Mouse (Mus musculus) embryonic facial prominence, embryonic 11.5 days (tissue): Measurements from ENCODE around the gene Gga2. TPM values are rescaled to one million over a fixed set of nuclear protein-coding genes. Genes with fewer than 3 reads are reported as not detected.
A peak's percentile ranks its signal among the peaks of the same experiment; 100 is the strongest.

Source experiments
- ATAC-seq: fragments of 200-750 bp; cut with Nextera tagmentation; replicated peaks from 2 replicates; pipeline ENCODE4 v1.8.0; 2017; ENCODE audit warnings: low read depth; ENCODE audit not compliant: insufficient number of reproducible peaks, low FRiP score, low TSS enrichment
- DNase-seq: peaks from one replicate; pipeline ENCODE4 v3.0.0-alpha.2; 2015; ENCODE audit warnings: low spot score
- H3K27ac ChIP-seq: fragments of 300-500 bp; sonication (generic); replicated peaks from 2 replicates; pipeline ENCODE4 v1.5.1; 2014; ENCODE audit warnings: mild to moderate bottlenecking, low read depth, low read length, control low read depth
- H3K27me3 ChIP-seq: fragments of 300-500 bp; sonication (generic); 2 replicates; pipeline ENCODE4 v1.6.1; 2014; ENCODE audit warnings: mild to moderate bottlenecking, low read length, moderate library complexity, mixed read lengths; ENCODE audit not compliant: control insufficient read depth, insufficient read depth
- H3K36me3 ChIP-seq: fragments of 300-500 bp; sonication (generic); replicated peaks from 2 replicates; pipeline ENCODE4 v1.6.1; 2014; ENCODE audit warnings: low read depth, mild to moderate bottlenecking, low read length, moderate library complexity, mixed read lengths; ENCODE audit not compliant: control insufficient read depth, insufficient read depth
- H3K4me1 ChIP-seq: fragments of 300-500 bp; sonication (generic); 2 replicates; pipeline ENCODE4 v1.6.1; 2014; ENCODE audit warnings: low read length, mixed read lengths; ENCODE audit not compliant: control insufficient read depth, insufficient read depth
- H3K4me2 ChIP-seq: fragments of 300-500 bp; sonication (generic); 2 replicates; pipeline ENCODE4 v1.6.1; 2014; ENCODE audit warnings: low read depth, mild to moderate bottlenecking, control low read depth, low read length, moderate library complexity
- H3K4me3 ChIP-seq: fragments of 300-500 bp; sonication (generic); 2 replicates; pipeline ENCODE4 v1.5.1; 2014; ENCODE audit warnings: low read depth, low read length, control low read depth
- H3K9ac ChIP-seq: fragments of 300-500 bp; sonication (generic); replicated peaks from 2 replicates; pipeline ENCODE4 v1.6.1; 2014; ENCODE audit warnings: mild to moderate bottlenecking, control low read depth, low read length
- H3K9me3 ChIP-seq: fragments of 300-500 bp; sonication (generic); replicated peaks from 2 replicates; pipeline ENCODE4 v1.6.1; 2016; ENCODE audit warnings: mild to moderate bottlenecking, low read length, inconsistent platforms, mixed read lengths; ENCODE audit not compliant: control insufficient read depth
- WGBS: fragments of 180-500 bp; shearing (Covaris S2); extraction: QIAGEN DNeasy Blood & Tissue Kit; methylation state at CpG from one replicate; pipeline ENCODE4 v1.1.7; 2014; 5-methylcytosine and 5-hydroxymethylcytosine counted together
- polyA plus RNA-seq: library from polyadenylated mRNA; unstranded; fragments of >200 nt; fragmentation: Nextera tagmentation; extraction: Ambion mirVana; gene quantifications from 2 replicates; pipeline ENCODE4 v1.2.1, GENCODE M21; 2014

The Gga2 gene
- polyA plus RNA-seq, 1 experiment from 2014 or later, result 80.9 TPM

- H3K36me3 ChIP-seq, result peaks cover 3% of the 10 kb centered on the region
- no peaks in the 10 kb centered on the region for H3K27me3 ChIP-seq
- H3K27ac ChIP-seq, result no peak overlapping the region
- H3K4me3 ChIP-seq, result no peak overlapping the region
- no peak overlapping the region for H3K4me2 ChIP-seq
- 85% methylated on average over 5 of the region's 5 CpGs for WGBS
- DNase-seq (no peak), ATAC-seq (no peak)
- H3K4me1 ChIP-seq, result no peaks in the 10 kb centered on the region
- H3K9me3 ChIP-seq, result no peaks in the 10 kb centered on the region
- H3K9ac ChIP-seq, result no peak overlapping the region
These were observed 25.1 kb downstream of the Gga2 start for GRCm38 (mm10) chr7:121995961-121996360.

GRCm38 (mm10) chr7:121981307-121981871, 39.6 kb downstream of the Gga2 start, which contains the start of gene Cog7:
Gene Cog7, minus strand, starts transcription at chr7:121981711.
- H3K27ac ChIP-seq, result no peak within 1 kb of the TSS
- peak within 1 kb of the TSS; percentile 80 for H3K4me3 ChIP-seq
- ATAC-seq, result peak; percentile 83
- peak within 1 kb of the TSS; percentile 51 for H3K4me2 ChIP-seq
- H3K27me3 ChIP-seq, result no peaks in the 10 kb centered on the region
- no peaks in the 10 kb centered on the region for H3K9me3 ChIP-seq
- no peaks in the 10 kb centered on the region; the same call in 1 of the 2 replicates for H3K36me3 ChIP-seq
- 1% methylated on average over 55 of the region's 55 CpGs for WGBS
- H3K4me1 ChIP-seq, result no peaks in the 10 kb centered on the region
- DNase-seq, result peak; percentile 94
- peak within 1 kb of the TSS; percentile 82 for H3K9ac ChIP-seq

- DNase-seq (peak; percentile 74), ATAC-seq (no peak)
- H3K9me3 ChIP-seq, result no peaks in the 10 kb centered on the region
- H3K27ac ChIP-seq, result no peak overlapping the region
- no peaks in the 10 kb centered on the region for H3K27me3 ChIP-seq
- 52% methylated on average over 4 of the region's 4 CpGs for WGBS
- no peak overlapping the region for H3K9ac ChIP-seq
- H3K4me2 ChIP-seq, result no peak overlapping the region
- no peaks in the 10 kb centered on the region for H3K4me1 ChIP-seq
- H3K4me3 ChIP-seq, result no peak overlapping the region
- H3K36me3 ChIP-seq, result peaks cover 3% of the 10 kb centered on the region
These were observed 46.0 kb downstream of the Gga2 start for GRCm38 (mm10) chr7:121975031-121975430.

GRCm38 (mm10) chr7:121971698-121972097, 49.3 kb downstream of the Gga2 start:
- H3K9me3 ChIP-seq, result no peaks in the 10 kb centered on the region
- 95% methylated on average over 3 of the region's 3 CpGs for WGBS
- no peaks in the 10 kb centered on the region for H3K4me1 ChIP-seq
- no peaks in the 10 kb centered on the region for H3K27me3 ChIP-seq
- H3K9ac ChIP-seq, result no peak overlapping the region
- no peak overlapping the region for H3K27ac ChIP-seq
- ATAC-seq, result no peak
- no peak for DNase-seq
- H3K36me3 ChIP-seq, result peaks cover 3% of the 10 kb centered on the region
- H3K4me2 ChIP-seq, result no peak overlapping the region
- no peak overlapping the region for H3K4me3 ChIP-seq

- no peaks in the 10 kb centered on the region for H3K9me3 ChIP-seq
- DNase-seq (no peak), ATAC-seq (no peak)
- no peak overlapping the region for H3K27ac ChIP-seq
- no peak overlapping the region for H3K9ac ChIP-seq
- no peaks in the 10 kb centered on the region for H3K27me3 ChIP-seq
- no peak overlapping the region for H3K4me3 ChIP-seq
- H3K4me1 ChIP-seq, result no peaks in the 10 kb centered on the region
- 90% methylated on average over 9 of the region's 9 CpGs for WGBS
- H3K4me2 ChIP-seq, result no peak overlapping the region
- H3K36me3 ChIP-seq, result peaks cover 3% of the 10 kb centered on the region
These were observed 50.8 kb downstream of the Gga2 start for GRCm38 (mm10) chr7:121970250-121970649.

GRCm38 (mm10) chr7:121968816-121969215, 52.2 kb downstream of the Gga2 start:
- Histone ChIP-seq H3K36me3 (peaks cover 3% of the 10 kb centered on the region), H3K4me1 (no peaks in the 10 kb centered on the region), H3K27me3 (no peaks in the 10 kb centered on the region), H3K27ac (no peak overlapping the region), H3K4me3 (no peak overlapping the region), H3K4me2 (no peak overlapping the region), H3K9me3 (no peaks in the 10 kb centered on the region), H3K9ac (no peak overlapping the region)
- no peak for ATAC-seq
- 87% methylated on average over 9 of the region's 9 CpGs for WGBS
- no peak for DNase-seq

- Histone ChIP-seq H3K36me3 (peaks cover 3% of the 10 kb centered on the region), H3K27me3 (no peaks in the 10 kb centered on the region), H3K4me3 (no peak overlapping the region), H3K4me1 (no peaks in the 10 kb centered on the region), H3K9me3 (no peaks in the 10 kb centered on the region), H3K9ac (no peak overlapping the region), H3K4me2 (no peak overlapping the region), H3K27ac (no peak overlapping the region)
- no peak for DNase-seq
- ATAC-seq, result no peak
- WGBS, result 84% methylated on average over 8 of the region's 8 CpGs
These were observed 52.8 kb downstream of the Gga2 start for GRCm38 (mm10) chr7:121968242-121968641.

GRCm38 (mm10) chr7:121966169-121966568, 54.9 kb downstream of the Gga2 start:
- Histone ChIP-seq H3K4me2 (no peak overlapping the region), H3K4me3 (no peak overlapping the region), H3K9ac (no peak overlapping the region), H3K9me3 (no peaks in the 10 kb centered on the region), H3K4me1 (no peaks in the 10 kb centered on the region), H3K27ac (no peak overlapping the region), H3K27me3 (no peaks in the 10 kb centered on the region), H3K36me3 (peaks cover 3% of the 10 kb centered on the region)
- ATAC-seq (no peak), DNase-seq (no peak)
- WGBS, result 85% methylated on average over 7 of the region's 7 CpGs
